Mouse (Mus musculus) brain, embryonic 14.5 days (tissue): ENCODE results near the gene Capn5.

Experiments used
- CTCF ChIP-seq: fragments of 200-500 bp; IDR thresholded peaks from 2 replicates; pipeline ENCODE4 v1.5.1; 2012; ENCODE audit warnings: inconsistent platforms, mild to moderate bottlenecking, moderate library complexity, borderline replicate concordance; ENCODE audit not compliant: insufficient read depth, insufficient read length; ENCODE audit errors: extremely low read depth
- POLR2A ChIP-seq: fragments of 200-500 bp; IDR thresholded peaks from 2 replicates; pipeline ENCODE4 v1.6.1; 2012; ENCODE audit warnings: mild to moderate bottlenecking, inconsistent platforms, borderline replicate concordance; ENCODE audit not compliant: poor library complexity, insufficient read depth, insufficient read length, severe bottlenecking; ENCODE audit errors: extremely low read depth

DNA sequence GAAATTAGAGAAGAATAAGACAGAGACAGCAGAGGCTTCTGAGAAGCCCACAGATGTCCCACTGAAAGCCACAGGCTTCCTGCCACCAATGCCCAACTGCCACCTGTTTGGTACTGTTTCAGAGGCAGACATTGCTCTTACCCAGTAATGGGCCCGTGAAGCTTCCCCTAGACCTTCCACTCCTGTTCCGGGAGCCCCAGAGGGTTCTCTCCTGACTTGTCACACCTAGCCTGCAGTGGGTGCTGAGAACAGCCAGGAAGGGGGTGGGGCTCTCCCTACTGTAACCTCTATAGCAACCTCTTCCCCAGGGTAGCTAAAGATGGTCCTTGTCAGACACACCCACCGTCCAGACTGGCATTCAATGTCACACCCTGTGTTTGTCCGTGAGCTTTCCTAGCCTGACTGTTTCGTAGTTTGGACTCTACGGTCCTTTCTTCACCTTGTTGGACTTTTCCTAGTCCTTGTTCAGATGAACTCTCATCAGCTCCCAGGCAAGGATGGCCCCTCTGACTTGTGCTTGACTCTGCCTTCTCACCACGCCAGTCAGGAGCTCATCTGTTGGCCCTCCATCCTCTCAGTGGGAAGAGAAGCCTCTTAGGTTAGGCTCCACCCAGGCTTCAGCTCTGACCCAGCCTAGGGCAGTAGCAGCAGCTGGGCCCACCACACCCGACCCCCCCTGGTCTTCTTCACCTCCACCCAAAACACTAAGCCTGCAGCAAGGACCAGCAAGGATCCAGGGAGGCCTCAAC lies 1.6 kb downstream of the Capn5 start:
- TF ChIP-seq CTCF (no peak), POLR2A (no peak)
